Mouse (Mus musculus) intestine, postnatal 0 days (tissue): ENCODE measurements at regions not wholly inside any gene's neighbourhood (a gene's known extent, or its start where the extent isn't known, plus 50 kb on each side); places are given as distances from the start of the nearest gene placed in this dataset.

Source experiments
- ATAC-seq: fragments of 200-750 bp; cut with Nextera tagmentation; 2 replicates; pipeline ENCODE4 v1.8.0; 2017; ENCODE audit warnings: mild to moderate bottlenecking, moderate TSS enrichment, moderate library complexity
- H3K27ac ChIP-seq: fragments of 300-500 bp; sonication (generic); 2 replicates; pipeline ENCODE4 v1.5.1; 2014; ENCODE audit warnings: mild to moderate bottlenecking, low read depth, low read length, moderate library complexity
- H3K27me3 ChIP-seq: fragments of 300-500 bp; sonication (generic); replicated peaks from 2 replicates; pipeline ENCODE4 v1.6.1; 2014; ENCODE audit warnings: low read length, mixed read lengths; ENCODE audit not compliant: control insufficient read depth, insufficient read depth
- H3K36me3 ChIP-seq: fragments of 300-500 bp; sonication (generic); 2 replicates; pipeline ENCODE4 v1.6.1; 2014; ENCODE audit warnings: mild to moderate bottlenecking, moderate library complexity; ENCODE audit not compliant: control insufficient read depth, insufficient read depth
- H3K4me1 ChIP-seq: fragments of 300-500 bp; sonication (generic); replicated peaks from 2 replicates; pipeline ENCODE4 v1.6.1; 2014; ENCODE audit warnings: antibody characterized with exemption, low read length, mixed read lengths; ENCODE audit not compliant: control insufficient read depth, insufficient read depth
- H3K4me2 ChIP-seq: fragments of 300-500 bp; sonication (generic); replicated peaks from 2 replicates; pipeline ENCODE4 v1.6.1; 2014; ENCODE audit warnings: low read depth, mild to moderate bottlenecking, moderate library complexity
- H3K4me3 ChIP-seq: fragments of 300-500 bp; sonication (generic); 2 replicates; pipeline ENCODE4 v1.5.1; 2014; ENCODE audit warnings: low read depth, low read length
- H3K9ac ChIP-seq: fragments of 300-500 bp; sonication (generic); 2 replicates; pipeline ENCODE4 v1.6.1; 2014; ENCODE audit warnings: mild to moderate bottlenecking, low read depth, low read length
- H3K9me3 ChIP-seq: fragments of 300-500 bp; sonication (generic); 2 replicates; pipeline ENCODE4 v1.6.1; 2016; ENCODE audit warnings: mixed run types; ENCODE audit not compliant: control insufficient read depth
- CTCF ChIP-seq: sonication (generic); IDR thresholded peaks from 2 replicates; pipeline ENCODE4 v1.5.1; 2016; ENCODE audit warnings: low read depth, mild to moderate bottlenecking, control low read depth, antibody characterized with exemption, moderate library complexity
- WGBS: fragments of 180-500 bp; shearing (Covaris S2); extraction: QIAGEN DNeasy Blood & Tissue Kit; methylation state at CpG from one replicate; pipeline ENCODE4 v1.1.7; 2014; 5-methylcytosine and 5-hydroxymethylcytosine counted together

DNA sequence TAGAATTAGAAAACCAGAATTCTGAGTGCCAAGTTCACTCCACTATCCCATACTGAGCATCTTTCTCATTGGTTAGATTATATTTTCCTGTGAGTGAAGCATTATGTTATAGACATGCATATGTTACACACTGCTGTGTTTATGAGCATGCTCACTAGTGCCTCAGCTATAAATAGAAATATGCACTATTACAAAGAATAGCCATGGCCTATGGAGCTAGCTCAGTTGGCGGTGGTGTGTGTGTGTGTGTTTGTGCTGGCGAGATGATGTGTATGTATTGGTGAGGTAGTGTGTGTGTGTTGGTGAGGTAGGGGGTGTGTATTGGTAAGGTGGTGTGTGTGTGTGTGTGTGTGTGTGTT is 106.2 kb downstream of the Sec31a start:
- Histone ChIP-seq H3K9me3 (no peaks in the 10 kb centered on the region), H3K9ac (no peak overlapping the region), H3K36me3 (no peaks in the 10 kb centered on the region), H3K4me1 (no peaks in the 10 kb centered on the region), H3K4me2 (no peak overlapping the region), H3K27me3 (no peaks in the 10 kb centered on the region), H3K27ac (no peak overlapping the region), H3K4me3 (no peak overlapping the region)
- ATAC-seq, result no peak
- WGBS, result 93% methylated on average over 2 of the region's 2 CpGs
- TF ChIP-seq CTCF, result no peak

DNA sequence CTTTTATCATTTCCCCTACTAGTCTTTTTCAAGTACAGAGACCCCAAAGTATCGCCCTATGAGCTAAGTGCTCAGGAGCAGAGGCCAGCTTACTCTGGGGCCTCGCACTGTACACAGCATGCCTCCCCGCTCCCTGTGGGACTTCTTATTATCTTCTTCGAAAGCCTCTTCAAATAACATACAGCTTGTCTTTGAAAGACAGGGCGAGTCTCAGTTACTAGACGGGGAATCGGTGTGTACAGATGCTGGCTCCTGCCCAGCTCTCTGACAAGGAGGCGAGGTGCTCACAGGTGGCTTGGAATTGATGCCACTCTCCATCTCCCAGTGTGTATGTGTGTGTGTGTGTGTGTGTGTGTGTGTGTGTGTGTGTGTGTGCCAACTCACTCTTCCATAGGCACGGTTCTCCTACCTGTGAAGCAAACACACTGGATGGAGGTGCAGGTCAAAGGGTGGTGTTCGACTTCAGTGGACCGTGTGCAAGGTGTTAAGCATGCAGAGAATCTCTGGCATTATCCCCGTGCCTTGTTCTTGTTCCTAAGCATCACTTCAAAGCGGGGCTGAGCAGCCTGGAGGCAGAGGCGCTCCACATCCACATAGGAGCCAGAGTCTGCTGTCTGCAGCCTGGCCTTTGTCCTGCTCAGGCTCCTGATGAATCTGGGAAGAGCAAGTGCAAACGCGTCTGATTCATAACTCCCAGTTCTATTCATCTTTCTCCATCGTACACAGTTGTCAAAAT is 106.8 kb downstream of the Sec31a start:
- 67% methylated on average over 17 of the region's 17 CpGs for WGBS

GRCm38 (mm10) chr5:100304403-100304802 is 111.6 kb downstream of the Sec31a start:
- no peaks in the 10 kb centered on the region for H3K36me3 ChIP-seq
- no peak overlapping the region for H3K4me2 ChIP-seq
- no peak overlapping the region for H3K4me3 ChIP-seq
- H3K9ac ChIP-seq, result no peak overlapping the region
- no peak for ATAC-seq
- H3K27me3 ChIP-seq, result no peaks in the 10 kb centered on the region
- H3K9me3 ChIP-seq, result no peaks in the 10 kb centered on the region
- peak; percentile 80 for TF ChIP-seq CTCF
- H3K27ac ChIP-seq, result no peak overlapping the region
- no peaks in the 10 kb centered on the region for H3K4me1 ChIP-seq
- 68% methylated on average over 3 of the region's 3 CpGs for WGBS

More for the DNA sequence above, 106.8 kb downstream of the Sec31a start:
- Histone ChIP-seq H3K36me3 (no peaks in the 10 kb centered on the region), H3K27me3 (no peaks in the 10 kb centered on the region), H3K4me3 (no peak overlapping the region), H3K9me3 (no peaks in the 10 kb centered on the region), H3K27ac (no peak overlapping the region), H3K9ac (no peak overlapping the region), H3K4me2 (no peak overlapping the region), H3K4me1 (no peaks in the 10 kb centered on the region)
- no peak for TF ChIP-seq CTCF
- ATAC-seq, result no peak

DNA sequence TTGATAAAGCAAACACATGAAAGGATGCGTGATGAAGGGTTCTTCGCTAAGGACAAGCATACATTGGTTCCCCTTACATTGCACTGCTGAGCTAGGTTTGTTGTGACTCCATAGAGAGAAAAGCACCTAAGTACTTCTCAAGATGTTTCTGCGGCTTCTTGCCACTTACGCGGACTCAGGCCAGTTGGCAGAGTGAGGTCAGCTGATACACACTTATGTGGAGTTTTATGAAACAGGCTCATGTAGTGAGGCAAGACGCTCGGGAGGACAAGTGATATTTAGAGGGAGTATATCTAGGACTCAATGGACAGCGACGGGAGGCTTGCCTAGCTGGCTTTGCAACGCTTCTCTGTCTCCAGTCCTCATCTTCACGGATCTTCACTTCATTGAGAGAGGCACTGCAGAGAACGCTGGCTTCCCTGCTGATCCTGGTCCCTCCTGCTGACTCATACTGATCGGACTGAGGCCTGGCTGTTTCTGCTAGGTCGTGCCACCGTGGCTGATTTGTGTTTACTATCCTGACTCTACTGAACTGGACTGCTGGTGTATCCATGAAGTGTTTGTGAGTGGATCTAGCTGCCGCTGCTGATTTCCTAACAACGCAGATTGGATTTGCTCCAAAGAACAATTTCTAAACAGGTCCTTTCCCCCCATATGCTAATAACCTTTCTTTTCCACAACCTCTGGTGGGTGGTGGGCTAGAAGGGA is 113.8 kb downstream of the Sec31a start:
- no peaks in the 10 kb centered on the region for H3K9me3 ChIP-seq
- H3K4me2 ChIP-seq, result no peak overlapping the region
- WGBS, result 74% methylated on average over 17 of the region's 17 CpGs
- TF ChIP-seq CTCF, result no peak
- no peaks in the 10 kb centered on the region for H3K4me1 ChIP-seq
- no peaks in the 10 kb centered on the region for H3K27me3 ChIP-seq
- H3K4me3 ChIP-seq, result no peak overlapping the region
- no peaks in the 10 kb centered on the region for H3K36me3 ChIP-seq
- no peak overlapping the region for H3K27ac ChIP-seq
- H3K9ac ChIP-seq, result no peak overlapping the region
- no peak for ATAC-seq

DNA sequence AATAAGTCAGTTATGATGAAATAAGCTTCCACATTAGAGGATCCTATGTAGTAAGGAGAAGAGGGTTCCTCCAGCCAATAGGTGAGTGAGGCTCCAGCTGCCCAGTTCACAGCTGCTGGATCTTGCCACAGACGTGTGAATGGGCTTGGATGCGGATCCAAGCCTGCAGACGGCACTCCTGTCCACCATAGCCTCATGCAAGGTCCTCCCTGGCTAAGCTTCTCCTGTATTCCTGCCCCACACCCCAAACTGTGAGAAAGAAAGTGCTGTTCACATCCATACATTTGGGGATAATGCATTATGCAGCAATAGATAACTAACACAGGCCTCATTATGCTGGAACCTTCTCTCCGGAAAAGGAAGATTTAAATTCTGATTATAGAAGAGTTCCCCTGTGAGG is 116.9 kb downstream of the Sec31a start:
- Histone ChIP-seq H3K27me3 (no peaks in the 10 kb centered on the region), H3K9me3 (no peaks in the 10 kb centered on the region), H3K4me3 (no peak overlapping the region), H3K36me3 (no peaks in the 10 kb centered on the region), H3K27ac (no peak overlapping the region), H3K4me2 (no peak overlapping the region), H3K4me1 (no peaks in the 10 kb centered on the region), H3K9ac (no peak overlapping the region)
- no peak for ATAC-seq
- TF ChIP-seq CTCF, result no peak
- 90% methylated on average over 4 of the region's 4 CpGs for WGBS

- Histone ChIP-seq H3K27ac (no peak overlapping the region), H3K4me3 (no peak overlapping the region), H3K4me1 (no peaks in the 10 kb centered on the region), H3K9ac (no peak overlapping the region), H3K9me3 (no peaks in the 10 kb centered on the region), H3K27me3 (no peaks in the 10 kb centered on the region), H3K36me3 (no peaks in the 10 kb centered on the region), H3K4me2 (no peak overlapping the region)
- 70% methylated on average over 7 of the region's 7 CpGs for WGBS
- no peak for TF ChIP-seq CTCF
- no peak for ATAC-seq
Measured at GRCm38 (mm10) chr5:100294189-100294588, 121.8 kb downstream of the Sec31a start.
